Mouse (Mus musculus) spleen, adult 18-20 months (tissue): Measurements from ENCODE around the gene Nup35.

ENCODE experiments used
- DNase-seq, 2 experiments: peaks; one replicate each; pipeline ENCODE4 v3.0.0; 2022; ENCODE audit warnings: mixed read lengths in 2 of 2

Gene Nup35

GRCm38 (mm10) chr2:80638364-80639241, 21.6 kb downstream of the Nup35 start:
- DNase-seq: peak; percentile 74 to 90

GRCm38 (mm10) chr2:80639398-80639797, 22.4 kb downstream of the Nup35 start:
- no peak for DNase-seq

- DNase-seq: no peak
These were observed 22.8 kb downstream of the Nup35 start for GRCm38 (mm10) chr2:80639864-80640263.

- DNase-seq: no peak
These were observed 44.4 kb downstream of the Nup35 start for GRCm38 (mm10) chr2:80661414-80661813.

- DNase-seq: no peak
These were observed 45.6 kb downstream of the Nup35 start for GRCm38 (mm10) chr2:80662682-80663081.

GRCm38 (mm10) chr2:80667396-80667964, 50.4 kb downstream of the Nup35 start:
- DNase-seq: no peak

GRCm38 (mm10) chr2:80669868-80670666, 53.0 kb downstream of the Nup35 start:
- no peak for DNase-seq

- no peak for DNase-seq
These were observed 61.8 kb downstream of the Nup35 start for GRCm38 (mm10) chr2:80678803-80679202.

- no peak for DNase-seq
These were observed 66.7 kb downstream of the Nup35 start for GRCm38 (mm10) chr2:80683727-80684239.

GRCm38 (mm10) chr2:80684396-80685071, 67.5 kb downstream of the Nup35 start:
- no peak for DNase-seq

GRCm38 (mm10) chr2:80688261-80688660, 71.2 kb downstream of the Nup35 start:
- no peak for DNase-seq

GRCm38 (mm10) chr2:80707429-80707828, 90.4 kb downstream of the Nup35 start:
- no peak for DNase-seq
